12 mouse cellular contexts compared by ENCODE assay signal in genomic region chr14:31462886-31463285, GRCm38 (mm10). TPM values are rescaled to one million over a fixed set of nuclear protein-coding genes. Genes with fewer than 3 reads are reported as not detected.
A peak's percentile ranks its signal among the peaks of the same experiment; 100 is the strongest.
DNase-seq lines count a peak whose midpoint lies in the region; ATAC-seq lines count a peak whose summit lies in the region.
"Had no signal": no experiment of that assay in that cellular context is flagged by ENCODE, and none has a peak within 500 bp of the region (broad histone marks: within the 10 kb centered on the region; RNA-seq: fewer than 3 reads in every experiment).

No protein-coding gene starts in this region.

- no peaks in the 10 kb centered on the region; the same call in 1 of the 2 replicates for H3K4me1 ChIP-seq in heart, embryonic 11.5 days (ENCODE audit: control insufficient read depth, insufficient read depth, low read length)
- H3K4me1 ChIP-seq in limb, embryonic 13.5 days = peaks cover 18% of the 10 kb centered on the region
- peaks cover 2% of the 10 kb centered on the region; the same call in 1 of the 2 replicates for H3K4me1 ChIP-seq in stomach, embryonic 15.5 days

- H3K36me3 ChIP-seq in heart, embryonic 11.5 days (ENCODE audit: control insufficient read depth, insufficient read depth, low read length) = no peaks in the 10 kb centered on the region
- H3K36me3 ChIP-seq in limb, embryonic 13.5 days = no peaks in the 10 kb centered on the region
- H3K36me3 ChIP-seq in stomach, embryonic 15.5 days = no peaks in the 10 kb centered on the region

- no peaks in the 10 kb centered on the region for H3K27me3 ChIP-seq in heart, embryonic 11.5 days (ENCODE audit: control insufficient read depth, insufficient read depth, low read length)
- H3K27me3 ChIP-seq in limb, embryonic 13.5 days = no peaks in the 10 kb centered on the region
- no peaks in the 10 kb centered on the region for H3K27me3 ChIP-seq in stomach, embryonic 15.5 days (replicated peaks)

- DNase-seq in urinary bladder, postnatal 14 days (ENCODE audit: low spot score) = peak; percentile 25
- no peak for DNase-seq in urinary bladder, postnatal 10 days (ENCODE audit: low spot score)
- no peak for DNase-seq in thymus, postnatal 0 days (ENCODE audit: low spot score)
- DNase-seq in c-Kit-positive CD71-positive TER-119-positive erythroid progenitor cells, embryonic 14.5 days (ENCODE audit: low spot score) = no peak
- DNase-seq: gastrocnemius, postnatal 14 days; right cerebral cortex, postnatal 25 days had no signal

- peak overlapping the region; percentile 77; the same call in 1 of the 2 replicates for H3K27ac ChIP-seq in heart, embryonic 11.5 days (ENCODE audit: low read depth, low read length)
- H3K27ac ChIP-seq in limb, embryonic 13.5 days = peak overlapping the region; percentile 63; the same call in 1 of the 2 replicates
- H3K27ac ChIP-seq in stomach, embryonic 15.5 days = peak overlapping the region; percentile 86
- H3K27ac ChIP-seq: liver, embryonic 14.5 days had no signal

- 62% methylated on average over 6 of the region's 6 CpGs for WGBS in heart, embryonic 11.5 days (ENCODE audit: insufficient replicate concordance)
- 59% methylated on average over 6 of the region's 6 CpGs for WGBS in limb, embryonic 13.5 days
- WGBS in stomach, embryonic 15.5 days = 62% methylated on average over 6 of the region's 6 CpGs

- H3K9me3 ChIP-seq in heart, embryonic 11.5 days (replicated peaks; ENCODE audit: control insufficient read depth, low read length) = no peaks in the 10 kb centered on the region
- no peaks in the 10 kb centered on the region for H3K9me3 ChIP-seq in limb, embryonic 13.5 days
- H3K9me3 ChIP-seq in stomach, embryonic 15.5 days = no peaks in the 10 kb centered on the region

- no peak overlapping the region for H3K4me2 ChIP-seq in heart, embryonic 11.5 days
- H3K4me2 ChIP-seq in limb, embryonic 13.5 days (replicated peaks) = no peak overlapping the region
- no peak overlapping the region for H3K4me2 ChIP-seq in stomach, embryonic 15.5 days

- peak overlapping the region; percentile 39; the same call in 1 of the 2 replicates for H3K9ac ChIP-seq in heart, embryonic 11.5 days (ENCODE audit: low read depth, low read length)
- H3K9ac ChIP-seq in limb, embryonic 13.5 days = no peak overlapping the region
- no peak overlapping the region for H3K9ac ChIP-seq in stomach, embryonic 15.5 days
- H3K9ac ChIP-seq: liver, embryonic 14.5 days had no signal

- no peak for ATAC-seq in heart, embryonic 11.5 days (replicated peaks; ENCODE audit: insufficient number of reproducible peaks, low FRiP score, low TSS enrichment)
- no peak for ATAC-seq in limb, embryonic 13.5 days (ENCODE audit: low FRiP score, low read depth)
- peak; percentile 66 for ATAC-seq in stomach, embryonic 15.5 days (ENCODE audit: insufficient read depth, low FRiP score, low read depth)
- no peak for ATAC-seq in monocyte, adult 5-6 weeks (replicated peaks; ENCODE audit: insufficient number of reproducible peaks, low FRiP score, low TSS enrichment, poor library complexity, severe bottlenecking)

- H3K4me3 ChIP-seq in heart, embryonic 11.5 days (ENCODE audit: low read depth, low read length) = no peak overlapping the region
- H3K4me3 ChIP-seq in limb, embryonic 13.5 days = no peak overlapping the region
- no peak overlapping the region for H3K4me3 ChIP-seq in stomach, embryonic 15.5 days (replicated peaks)
- H3K4me3 ChIP-seq: myocyte had no signal

RNA-seq across cellular contexts. Expression of gene Sh3bp5, which starts 27.0 kb away (rescaled TPM):
- 10.9 and 16.8 TPM in 2 replicates for polyA plus RNA-seq in heart, embryonic 11.5 days (2014; fragmentation: Nextera tagmentation; extraction: Ambion mirVana)
- polyA plus RNA-seq in limb, embryonic 13.5 days (2015; fragmentation: Nextera tagmentation; extraction: Ambion mirVana) = 53.2 and 57.8 TPM in 2 replicates
- polyA plus RNA-seq in stomach, embryonic 15.5 days (2015; fragmentation: Nextera tagmentation; extraction: Ambion mirVana) = 19.8 and 22.0 TPM in 2 replicates
- polyA plus RNA-seq in thymus, postnatal 0 days (2015; fragmentation: Nextera tagmentation; extraction: Ambion mirVana) = 20.3 and 20.7 TPM in 2 replicates
- total RNA-seq in monocyte, adult 5-6 weeks (2017) = 37.1 to 51.1 TPM (median 40.7 TPM) in 3 replicates

RNA-seq across cellular contexts. Expression of gene Eaf1, which starts 31.3 kb away (rescaled TPM):
- 16.6 and 19.3 TPM in 2 replicates for polyA plus RNA-seq in heart, embryonic 11.5 days (2014; fragmentation: Nextera tagmentation; extraction: Ambion mirVana)
- 21.6 and 24.0 TPM in 2 replicates for polyA plus RNA-seq in limb, embryonic 13.5 days (2015; fragmentation: Nextera tagmentation; extraction: Ambion mirVana)
- polyA plus RNA-seq in stomach, embryonic 15.5 days (2015; fragmentation: Nextera tagmentation; extraction: Ambion mirVana) = 21.6 and 22.4 TPM in 2 replicates
- 47.2 and 52.6 TPM in 2 replicates for polyA plus RNA-seq in thymus, postnatal 0 days (2015; fragmentation: Nextera tagmentation; extraction: Ambion mirVana)
- total RNA-seq in monocyte, adult 5-6 weeks (2017) = 29.3 to 40.9 TPM (median 37.0 TPM) in 3 replicates

RNA-seq across cellular contexts. Expression of gene Mettl6, which starts 32.0 kb away (rescaled TPM):
- polyA plus RNA-seq in heart, embryonic 11.5 days (2014; fragmentation: Nextera tagmentation; extraction: Ambion mirVana) = 52.2 and 58.3 TPM in 2 replicates
- 81.7 and 83.7 TPM in 2 replicates for polyA plus RNA-seq in limb, embryonic 13.5 days (2015; fragmentation: Nextera tagmentation; extraction: Ambion mirVana)
- polyA plus RNA-seq in stomach, embryonic 15.5 days (2015; fragmentation: Nextera tagmentation; extraction: Ambion mirVana) = 56.6 and 56.7 TPM in 2 replicates
- polyA plus RNA-seq in thymus, postnatal 0 days (2015; fragmentation: Nextera tagmentation; extraction: Ambion mirVana) = 149 and 164 TPM in 2 replicates
- total RNA-seq in monocyte, adult 5-6 weeks (2017) = 46.2 to 75.1 TPM (median 57.2 TPM) in 3 replicates
